Mouse (Mus musculus): ENCODE measurements around the gene Cyp21a1. TPM values are rescaled to one million over a fixed set of nuclear protein-coding genes. Genes with fewer than 3 reads are reported as not detected.
"Not testable (repeated sequence)": the region's sequence is repeated elsewhere in the genome, so short reads cannot be mapped to it uniquely, and the experiment has no call there.

Gene Cyp21a1
- total RNA-seq, 2 experiments from 2014 or later, result not detected

DNA sequence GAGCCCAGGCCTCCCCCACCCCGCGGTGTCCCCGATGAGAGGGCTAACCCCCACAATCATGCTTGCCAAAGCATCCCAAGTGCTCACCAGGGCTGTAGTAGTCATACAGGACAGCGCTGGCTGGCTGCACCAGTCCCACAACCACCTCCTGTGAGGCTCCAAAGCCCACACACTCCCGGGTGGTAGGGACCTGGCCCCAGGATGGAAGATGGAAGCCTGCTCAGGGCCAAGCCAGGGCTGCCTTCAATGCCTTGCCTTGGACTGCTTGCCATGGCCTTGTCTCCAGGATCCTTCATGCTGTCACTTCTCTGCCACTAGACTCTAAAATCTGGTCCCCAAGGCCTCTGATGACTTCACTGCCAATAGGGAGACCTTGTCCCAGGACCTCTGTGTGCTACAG, 6.0 kb upstream of the Cyp21a1 start:
- intact Hi-C loops (cut with DNase I), result loop anchor here (5.0 kb wide), 1 partner anchor 78 kb away; no protein-coding TSS in a partner anchor
- not testable (repeated sequence) for DNase-seq (ENCODE audit: low spot score in 2 of 2)

DNA sequence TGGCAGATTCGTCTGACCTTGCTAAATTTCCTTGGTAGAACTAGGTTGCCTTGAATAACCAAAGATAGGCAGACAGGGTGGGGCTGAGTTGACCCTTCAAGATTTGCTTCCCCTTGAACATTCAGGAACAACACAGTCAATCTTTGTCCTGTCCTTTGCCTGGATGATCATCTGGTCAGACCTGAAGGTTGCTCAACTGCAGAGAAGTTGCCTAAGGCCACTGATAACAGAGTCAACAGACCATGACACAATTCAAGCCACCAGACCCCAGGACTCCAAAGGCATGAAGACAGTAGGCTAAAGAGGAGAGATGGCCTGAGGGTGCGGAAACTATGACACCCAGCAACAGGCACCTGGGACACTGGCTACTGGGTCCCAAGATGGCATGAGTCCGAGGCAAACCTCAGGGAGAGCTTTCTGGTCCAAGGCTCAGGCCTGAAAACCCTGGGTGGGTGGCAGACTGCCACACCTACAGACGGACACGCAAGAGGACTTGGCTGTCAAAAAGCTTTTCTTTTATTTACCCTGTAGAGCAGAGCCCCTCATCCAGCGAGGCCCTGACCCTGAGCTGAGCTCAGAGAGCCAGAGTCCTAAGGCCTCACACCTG, 4.3 kb upstream of the Cyp21a1 start:
- intact Hi-C loops (cut with DNase I), result loop anchor here (10.0 kb wide), 1 partner anchor 154 kb away; no protein-coding TSS in a partner anchor
- no peak for DNase-seq (ENCODE audit: low spot score in 2 of 2)

- intact Hi-C loops (cut with DNase I), result loop anchor here (10.0 kb wide), 1 partner anchor 152 kb away; no protein-coding TSS in a partner anchor
- no peak for DNase-seq (ENCODE audit: low spot score in 2 of 2)
These were observed 2.8 kb upstream of the Cyp21a1 start for GRCm38 (mm10) chr17:34807176-34807575.

GRCm38 (mm10) chr17:34804871-34805562, 656 bp upstream of the Cyp21a1 start:
- no peak for DNase-seq (ENCODE audit: low spot score in 2 of 2)
- intact Hi-C loops (cut with DNase I), result loop anchor here (10.0 kb wide), 1 partner anchor 150 kb away; no protein-coding TSS in a partner anchor

DNA sequence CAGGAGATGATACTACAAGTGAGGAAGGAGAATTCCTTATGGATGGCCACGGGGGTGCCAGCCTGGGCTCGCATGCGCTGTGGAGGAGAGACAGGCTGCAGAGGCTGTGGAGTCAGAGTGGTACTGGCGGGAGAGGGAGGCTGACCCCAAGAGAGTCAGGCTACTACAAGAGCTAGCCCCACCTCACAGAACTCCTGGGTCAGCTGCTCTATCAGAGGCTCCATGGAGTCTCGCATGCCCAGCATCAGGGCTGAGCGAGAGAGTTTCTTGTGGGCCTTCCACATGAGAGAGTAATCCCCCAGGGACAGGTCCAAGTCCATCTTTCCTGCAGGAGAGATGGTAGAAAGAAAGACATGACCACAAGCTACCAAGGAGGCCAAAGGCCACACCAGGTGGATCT, 994 bp downstream of the Cyp21a1 start:
- intact Hi-C loops (cut with DNase I), result loop anchor here (10.0 kb wide), 1 partner anchor 149 kb away; no protein-coding TSS in a partner anchor
- not testable (repeated sequence) for DNase-seq (ENCODE audit: low spot score in 2 of 2)

DNA sequence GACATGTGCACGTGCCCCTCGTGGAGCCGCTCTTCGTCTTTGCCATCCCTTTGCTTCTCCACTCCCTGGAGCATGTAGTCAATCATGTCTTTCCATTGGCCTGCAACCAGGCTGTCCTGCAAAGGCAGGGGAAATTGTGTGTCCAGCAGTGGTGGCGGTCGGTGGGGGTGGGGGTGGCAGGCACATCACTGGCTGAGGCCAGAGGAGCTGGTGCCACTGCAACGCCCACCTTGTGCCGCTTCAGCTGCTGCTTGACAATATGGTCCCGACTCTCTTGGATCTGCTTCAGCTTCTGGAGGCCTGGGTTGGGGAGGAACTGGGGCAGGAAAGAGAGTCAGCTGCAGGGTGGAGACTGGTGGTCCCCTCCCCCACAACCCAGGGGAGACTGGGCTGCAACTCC, 1.6 kb downstream of the Cyp21a1 start:
- intact Hi-C loops (cut with DNase I), result loop anchor here (10.0 kb wide), 1 partner anchor 148 kb away; no protein-coding TSS in a partner anchor

DNA sequence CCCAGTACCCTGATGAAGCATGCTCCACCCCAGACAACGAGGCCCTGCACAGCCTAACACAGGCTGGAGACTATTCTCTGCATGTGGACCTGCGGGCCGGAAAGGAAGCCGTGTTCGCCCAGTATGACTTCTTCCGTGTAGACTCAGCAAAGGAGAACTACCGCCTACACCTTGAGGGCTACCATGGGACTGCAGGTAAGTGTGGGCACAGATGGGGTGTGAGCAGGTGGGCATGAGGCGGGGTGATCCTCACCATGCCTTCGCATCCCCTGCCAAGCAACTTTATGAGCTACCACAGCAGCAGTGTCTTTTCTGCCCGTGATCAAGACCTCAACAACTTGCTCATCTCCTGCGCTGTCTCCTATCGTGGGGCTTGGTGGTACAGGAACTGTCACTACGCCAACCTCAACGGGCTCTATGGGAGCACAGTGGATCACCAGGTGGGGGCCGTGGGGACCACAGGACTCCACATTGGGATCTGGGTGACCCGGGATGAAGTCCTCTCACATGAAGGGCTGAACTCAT, 3.5 kb downstream of the Cyp21a1 start:
- DNase-seq (ENCODE audit: low spot score in 2 of 2), result not testable (repeated sequence)
- intact Hi-C loops (cut with DNase I), result loop anchor here (10.0 kb wide), 1 partner anchor 146 kb away; no protein-coding TSS in a partner anchor

More for the DNA sequence above, 1.6 kb downstream of the Cyp21a1 start:
- not testable (repeated sequence) for DNase-seq (ENCODE audit: low spot score in 2 of 2)

GRCm38 (mm10) chr17:34799531-34799925, 4.8 kb downstream of the Cyp21a1 start:
- intact Hi-C loops (cut with DNase I), result no loop called here

GRCm38 (mm10) chr17:34798866-34799530, 5.4 kb downstream of the Cyp21a1 start:
- intact Hi-C loops (cut with DNase I), result no loop called here
- DNase-seq (ENCODE audit: low spot score in 2 of 2), result no peak

More at GRCm38 (mm10) chr17:34799531-34799925, 4.8 kb downstream of the Cyp21a1 start:
- DNase-seq (ENCODE audit: low spot score in 2 of 2), result no peak

GRCm38 (mm10) chr17:34798071-34798470, 6.3 kb downstream of the Cyp21a1 start:
- intact Hi-C loops (cut with DNase I); DNase-seq (ENCODE audit: low spot score in 2 of 2): not testable (repeated sequence)

DNA sequence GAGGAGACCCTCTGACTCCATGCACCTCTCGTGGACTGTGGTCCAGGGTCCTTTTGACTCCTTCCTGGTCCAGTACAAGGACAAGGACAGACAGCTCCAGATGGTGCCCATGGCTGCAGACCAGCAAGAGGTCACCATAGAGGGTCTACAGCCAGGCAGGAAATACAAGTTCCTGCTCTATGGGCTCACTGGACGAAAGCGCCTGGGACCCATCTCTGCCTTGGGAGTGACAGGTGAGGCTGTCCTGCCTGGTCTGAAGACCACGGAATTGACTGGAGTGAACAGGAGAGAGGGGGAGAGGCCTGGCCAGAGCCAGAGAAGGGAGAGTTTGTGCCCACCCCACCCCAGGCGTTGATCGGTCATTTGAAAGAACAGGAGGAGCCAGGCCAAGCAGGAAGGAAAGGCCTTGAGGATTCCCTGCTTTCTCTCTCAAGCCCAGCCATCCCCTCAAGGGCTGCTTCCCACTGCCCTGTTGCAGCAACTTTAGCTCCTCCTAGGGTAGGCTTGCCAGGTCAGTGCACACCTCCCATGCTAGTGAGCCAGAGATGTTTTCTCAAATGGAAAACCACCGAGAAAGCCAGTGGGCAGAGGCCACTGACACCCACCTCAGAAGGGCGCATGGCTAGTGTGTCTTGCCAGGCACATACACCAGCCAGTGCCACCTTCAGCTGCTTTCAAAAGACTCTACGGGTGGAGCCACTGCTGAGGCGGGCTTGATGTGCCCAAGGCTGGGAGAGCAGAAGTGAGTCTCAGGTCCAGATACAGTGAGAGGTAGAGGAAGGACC, 7.0 kb downstream of the Cyp21a1 start:
- intact Hi-C loops (cut with DNase I); DNase-seq (ENCODE audit: low spot score in 2 of 2): not testable (repeated sequence)

GRCm38 (mm10) chr17:34796311-34797140, 7.8 kb downstream of the Cyp21a1 start:
- DNase-seq (ENCODE audit: low spot score in 2 of 2), result no peak
- intact Hi-C loops (cut with DNase I), result no loop called here

DNA sequence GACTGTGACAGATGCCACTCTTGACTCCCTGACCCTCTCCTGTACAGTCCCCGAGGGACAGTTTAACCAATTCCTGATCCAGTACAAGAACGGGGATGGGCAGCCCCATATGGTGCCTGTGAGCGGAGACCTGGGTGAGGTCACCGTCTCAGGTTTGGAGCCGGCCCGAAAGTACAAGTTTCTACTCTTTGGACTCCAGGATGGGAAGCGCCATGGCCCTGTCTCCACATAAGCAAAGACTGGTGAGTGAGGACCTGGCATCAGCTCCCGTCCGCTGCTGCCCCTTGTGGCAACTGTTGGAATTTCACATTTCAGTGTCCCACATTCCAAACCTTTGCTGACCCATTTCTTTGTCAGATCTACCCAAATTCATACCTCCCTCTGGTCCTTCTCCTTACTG, 8.7 kb downstream of the Cyp21a1 start:
- intact Hi-C loops (cut with DNase I), result no loop called here
- peak in 1 of 2 experiments; percentile 44 for DNase-seq (ENCODE audit: low spot score in 2 of 2)

- no peak for DNase-seq (ENCODE audit: low spot score in 2 of 2)
- intact Hi-C loops (cut with DNase I), result no loop called here
These were observed 9.3 kb downstream of the Cyp21a1 start for GRCm38 (mm10) chr17:34795016-34795415.

GRCm38 (mm10) chr17:34777680-34778325, 26.6 kb downstream of the Cyp21a1 start:
- DNase-seq (ENCODE audit: low spot score in 2 of 2), result peak; percentile 53 to 59
- intact Hi-C loops (cut with DNase I), result loop anchor here (5.0 kb wide), 1 partner anchor 76 kb away; no protein-coding TSS in a partner anchor

DNA sequence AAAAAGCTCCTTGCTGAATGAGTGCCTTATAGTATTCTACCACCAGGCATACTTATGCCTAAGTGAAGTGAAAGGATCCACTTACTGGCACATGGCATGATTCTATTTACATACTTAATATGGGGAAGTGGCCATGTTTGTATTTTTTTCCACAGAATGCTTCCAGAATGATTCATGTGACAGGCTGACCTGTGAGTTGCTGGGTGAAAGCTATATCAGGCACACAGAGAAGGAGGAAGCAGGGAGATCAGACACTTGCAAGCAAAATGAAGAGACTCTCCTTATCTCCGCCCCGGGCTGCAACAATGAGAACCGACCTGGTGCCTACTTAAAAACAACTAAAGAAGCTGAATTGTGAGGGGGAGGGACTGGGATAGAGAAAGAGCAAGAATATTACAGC, 42.9 kb downstream of the Cyp21a1 start:
- intact Hi-C loops (cut with DNase I), result no loop called here
- DNase-seq (ENCODE audit: low spot score in 2 of 2), result no peak
